Mouse (Mus musculus) olfactory bulb, adult 2 months (tissue): Measurements from ENCODE around the gene Ubap2.

Experiments used
- CTCF ChIP-seq: fragments of 200-500 bp; IDR thresholded peaks from 2 replicates; pipeline ENCODE4 v1.5.1; 2012; ENCODE audit warnings: low read depth, mild to moderate bottlenecking, low read length, moderate library complexity; ENCODE audit not compliant: insufficient read depth
- POLR2A ChIP-seq: fragments of 200-500 bp; IDR thresholded peaks from 2 replicates; pipeline ENCODE4 v1.6.1; 2012; ENCODE audit warnings: mild to moderate bottlenecking, low read depth, low read length, moderate library complexity; ENCODE audit not compliant: insufficient read depth

- no peak for TF ChIP-seq POLR2A
- no peak for TF ChIP-seq CTCF
These were observed 49.5 kb downstream of the Ubap2 start for GRCm38 (mm10) chr4:41225412-41225811.
